ENCODE assay signal across 10 mouse cellular contexts in genomic region chr2:71278791-71279775, GRCm38 (mm10).
DNase-seq lines count a peak whose midpoint lies in the region; ATAC-seq and TF ChIP-seq lines count a peak whose summit lies in the region.
"Had no signal": no experiment of that assay in that cellular context is flagged by ENCODE, and none has a peak within 500 bp of the region (broad histone marks: within the 10 kb centered on the region; RNA-seq: fewer than 3 reads in every experiment).

No protein-coding gene starts in this region.

- H3K4me2 ChIP-seq in forebrain, embryonic 14.5 days (ENCODE audit: low read length): no peak overlapping the region

- TF ChIP-seq CTCF in brain, embryonic 14.5 days (IDR thresholded peaks at IDR 0.05; ENCODE audit: borderline replicate concordance, extremely low read depth, insufficient read depth, insufficient read length): no peak
- no peak for TF ChIP-seq CTCF in olfactory bulb, adult 2 months (IDR thresholded peaks at IDR 0.05; ENCODE audit: insufficient read depth, low read depth, low read length)

- WGBS in forebrain, embryonic 14.5 days: 39% methylated on average over 23 of the region's 23 CpGs
- 44% methylated on average over 23 of the region's 23 CpGs for WGBS in olfactory bulb, adult 2 months
- 76% methylated on average over 23 of the region's 23 CpGs for WGBS in heart, embryonic 10.5 days

- no peak overlapping the region for H3K27ac ChIP-seq in forebrain, embryonic 14.5 days (ENCODE audit: low read depth, low read length)
- peak overlapping the region; percentile 45; the same call in 1 of the 2 replicates for H3K27ac ChIP-seq in olfactory bulb, adult 2 months (ENCODE audit: insufficient read depth, low read depth, low read length)
- H3K27ac ChIP-seq in heart, embryonic 10.5 days: no peak overlapping the region
- H3K27ac ChIP-seq: macrophage had no signal

- H3K36me3 ChIP-seq in forebrain, embryonic 14.5 days (ENCODE audit: control insufficient read depth, insufficient read depth, low read length): peaks cover 44% of the 10 kb centered on the region
- peaks cover 68% of the 10 kb centered on the region for H3K36me3 ChIP-seq in heart, embryonic 10.5 days

- DNase-seq in lung, postnatal 36 days: peak; percentile 8
- DNase-seq in lung, postnatal 25 days (ENCODE audit: low spot score): no peak
- DNase-seq in brain, embryonic 14.5 days (ENCODE audit: low read depth): peak; percentile 74
- peak; percentile 72 for DNase-seq in forebrain, embryonic 14.5 days (ENCODE audit: low spot score)
- no peak for DNase-seq in thymus, postnatal 25 days
- no peak for DNase-seq in yolk sac, embryonic 10.5 days (ENCODE audit: low spot score)
- DNase-seq in heart, embryonic 10.5 days (ENCODE audit: low spot score): no peak
- DNase-seq: kidney, postnatal 14 days had no signal

- no peak for TF ChIP-seq POLR2A in brain, embryonic 14.5 days (IDR thresholded peaks at IDR 0.05; ENCODE audit: borderline replicate concordance, extremely low read depth, insufficient read depth, insufficient read length, poor library complexity, severe bottlenecking)
- no peak for TF ChIP-seq POLR2A in olfactory bulb, adult 2 months (IDR thresholded peaks at IDR 0.05; ENCODE audit: insufficient read depth, low read depth, low read length)

- ATAC-seq in forebrain, embryonic 14.5 days: peak; percentile 32; the same call in 1 of the 2 replicates

- H3K4me3 ChIP-seq in forebrain, embryonic 14.5 days (ENCODE audit: low read depth, low read length): no peak overlapping the region
- H3K4me3 ChIP-seq in olfactory bulb, adult 2 months (ENCODE audit: insufficient read depth, low read depth, low read length): no peak overlapping the region
- H3K4me3 ChIP-seq in heart, embryonic 10.5 days: no peak overlapping the region

- H3K9me3 ChIP-seq in forebrain, embryonic 14.5 days (replicated peaks; ENCODE audit: control insufficient read depth, low read length): no peaks in the 10 kb centered on the region
- no peaks in the 10 kb centered on the region for H3K9me3 ChIP-seq in heart, embryonic 10.5 days

- H3K4me1 ChIP-seq in forebrain, embryonic 14.5 days (ENCODE audit: control insufficient read depth, insufficient read depth, low read length): peaks cover 3% of the 10 kb centered on the region; the same call in 1 of the 2 replicates
- peaks cover 38% of the 10 kb centered on the region for H3K4me1 ChIP-seq in olfactory bulb, adult 2 months (ENCODE audit: control insufficient read depth, insufficient read depth, low read length)
- no peaks in the 10 kb centered on the region for H3K4me1 ChIP-seq in heart, embryonic 10.5 days

- no peak overlapping the region for H3K9ac ChIP-seq in forebrain, embryonic 14.5 days (ENCODE audit: low read length)

- H3K27me3 ChIP-seq in forebrain, embryonic 14.5 days (replicated peaks; ENCODE audit: control insufficient read depth, insufficient read depth, low read length): no peaks in the 10 kb centered on the region
- H3K27me3 ChIP-seq in heart, embryonic 10.5 days (ENCODE audit: insufficient read depth, poor library complexity, severe bottlenecking): no peaks in the 10 kb centered on the region

Comparison
In these comparisons a context has a peak if more than half of its experiments do, and no peak if none do; other contexts are left out.
1. DNase-seq: peak in lung, postnatal 36 days (single experiment), brain, embryonic 14.5 days (single experiment) and forebrain, embryonic 14.5 days (single experiment); none in lung, postnatal 25 days (single experiment), thymus, postnatal 25 days (single experiment), yolk sac, embryonic 10.5 days (single experiment) and heart, embryonic 10.5 days (single experiment).